Mouse (Mus musculus) limb, embryonic 12.5 days (tissue): Measurements from ENCODE around the gene Srd5a2. TPM values are rescaled to one million over a fixed set of nuclear protein-coding genes. Genes with fewer than 3 reads are reported as not detected.

Experiments used
- ATAC-seq: fragments of 200-750 bp; cut with Nextera tagmentation; 2 replicates; pipeline ENCODE4 v1.8.0; 2017; ENCODE audit warnings: low read depth, moderate TSS enrichment; ENCODE audit not compliant: insufficient number of reproducible peaks, insufficient read depth, low FRiP score, low TSS enrichment
- H3K27ac ChIP-seq: fragments of 300-500 bp; sonication (generic); 2 replicates; pipeline ENCODE4 v1.5.1; 2016; ENCODE audit warnings: mild to moderate bottlenecking, moderate library complexity
- H3K27me3 ChIP-seq: fragments of 300-500 bp; sonication (generic); 2 replicates; pipeline ENCODE4 v1.6.1; 2016; ENCODE audit warnings: mild to moderate bottlenecking, moderate library complexity
- H3K36me3 ChIP-seq: fragments of 300-500 bp; sonication (generic); 2 replicates; pipeline ENCODE4 v1.6.1; 2016; ENCODE audit warnings: mild to moderate bottlenecking, moderate library complexity
- H3K4me1 ChIP-seq: fragments of 300-500 bp; sonication (generic); replicated peaks from 2 replicates; pipeline ENCODE4 v1.6.1; 2016
- H3K4me2 ChIP-seq: fragments of 300-500 bp; sonication (generic); 2 replicates; pipeline ENCODE4 v1.6.1; 2016; ENCODE audit warnings: mild to moderate bottlenecking, moderate library complexity
- H3K4me3 ChIP-seq: fragments of 300-500 bp; sonication (generic); replicated peaks from 2 replicates; pipeline ENCODE4 v1.5.1; 2016; ENCODE audit warnings: mild to moderate bottlenecking
- H3K9ac ChIP-seq: fragments of 300-500 bp; sonication (generic); replicated peaks from 2 replicates; pipeline ENCODE4 v1.6.1; 2016; ENCODE audit warnings: mild to moderate bottlenecking, moderate library complexity
- H3K9me3 ChIP-seq: fragments of 300-500 bp; sonication (generic); 2 replicates; pipeline ENCODE4 v1.6.1; 2016; ENCODE audit warnings: mild to moderate bottlenecking, moderate library complexity
- WGBS: fragments of 180-500 bp; shearing (Covaris S2); methylation state at CpG from one replicate; pipeline ENCODE4 v1.1.7; 2016; 5-methylcytosine and 5-hydroxymethylcytosine counted together
- polyA plus RNA-seq: library from polyadenylated mRNA; unstranded; fragments of >200 nt; fragmentation: Nextera tagmentation; extraction: Ambion mirVana; gene quantifications from 2 replicates; pipeline ENCODE4 v1.2.1, GENCODE M21; 2016

Gene Srd5a2
- polyA plus RNA-seq, 1 experiment from 2014 or later, result 1.9 TPM

GRCm38 (mm10) chr17:73984508-73984907, 63.2 kb downstream of the Srd5a2 start:
- peak overlapping the region; percentile 29; the same call in 1 of the 2 replicates for H3K4me2 ChIP-seq
- no peak overlapping the region for H3K4me3 ChIP-seq
- no peaks in the 10 kb centered on the region for H3K9me3 ChIP-seq
- no peaks in the 10 kb centered on the region for H3K36me3 ChIP-seq
- H3K9ac ChIP-seq, result no peak overlapping the region
- WGBS, result 3% methylated on average over 4 of the region's 4 CpGs
- ATAC-seq, result no peak
- peaks cover 10% of the 10 kb centered on the region for H3K4me1 ChIP-seq
- H3K27me3 ChIP-seq, result no peaks in the 10 kb centered on the region
- no peak overlapping the region; the same call in 1 of the 2 replicates for H3K27ac ChIP-seq

- 71% methylated on average over 1 of the region's 1 CpGs for WGBS
- no peak for ATAC-seq
Measured at GRCm38 (mm10) chr17:73982871-73983270, 64.8 kb downstream of the Srd5a2 start.

GRCm38 (mm10) chr17:73976066-73976465, 71.7 kb downstream of the Srd5a2 start:
- no peak overlapping the region for H3K9ac ChIP-seq
- H3K9me3 ChIP-seq, result no peaks in the 10 kb centered on the region
- H3K36me3 ChIP-seq, result no peaks in the 10 kb centered on the region
- no peak overlapping the region for H3K4me2 ChIP-seq
- ATAC-seq, result no peak
- no peaks in the 10 kb centered on the region for H3K27me3 ChIP-seq
- no peaks in the 10 kb centered on the region for H3K4me1 ChIP-seq
- H3K4me3 ChIP-seq, result no peak overlapping the region
- H3K27ac ChIP-seq, result no peak overlapping the region

More at GRCm38 (mm10) chr17:73982871-73983270, 64.8 kb downstream of the Srd5a2 start:
- Histone ChIP-seq H3K9ac (no peak overlapping the region), H3K4me3 (no peak overlapping the region), H3K4me2 (no peak overlapping the region), H3K4me1 (peaks cover 10% of the 10 kb centered on the region), H3K27me3 (no peaks in the 10 kb centered on the region), H3K36me3 (no peaks in the 10 kb centered on the region), H3K9me3 (no peaks in the 10 kb centered on the region), H3K27ac (no peak overlapping the region)

- H3K4me3 ChIP-seq, result no peak overlapping the region
- 92% methylated on average over 11 of the region's 11 CpGs for WGBS
- H3K4me1 ChIP-seq, result no peaks in the 10 kb centered on the region
- H3K9ac ChIP-seq, result no peak overlapping the region
- H3K27me3 ChIP-seq, result no peaks in the 10 kb centered on the region
- ATAC-seq, result no peak; the same call in 1 of the 2 replicates
- H3K36me3 ChIP-seq, result no peaks in the 10 kb centered on the region
- no peaks in the 10 kb centered on the region for H3K9me3 ChIP-seq
- H3K4me2 ChIP-seq, result no peak overlapping the region
- H3K27ac ChIP-seq, result no peak overlapping the region
Measured at GRCm38 (mm10) chr17:73972648-73973047, 75.1 kb downstream of the Srd5a2 start.

GRCm38 (mm10) chr17:73971291-73971690, 76.4 kb downstream of the Srd5a2 start:
- 83% methylated on average over 4 of the region's 4 CpGs for WGBS
- ATAC-seq, result no peak
- Histone ChIP-seq H3K9ac (no peak overlapping the region), H3K27me3 (no peaks in the 10 kb centered on the region), H3K27ac (no peak overlapping the region), H3K4me1 (no peaks in the 10 kb centered on the region), H3K4me2 (no peak overlapping the region), H3K4me3 (no peak overlapping the region), H3K9me3 (no peaks in the 10 kb centered on the region), H3K36me3 (no peaks in the 10 kb centered on the region)

GRCm38 (mm10) chr17:73970361-73971027, 77.2 kb downstream of the Srd5a2 start:
- H3K4me1 ChIP-seq, result no peaks in the 10 kb centered on the region
- H3K4me2 ChIP-seq, result no peak overlapping the region
- H3K4me3 ChIP-seq, result no peak overlapping the region
- H3K27ac ChIP-seq, result no peak overlapping the region
- H3K36me3 ChIP-seq, result no peaks in the 10 kb centered on the region
- no peaks in the 10 kb centered on the region for H3K27me3 ChIP-seq
- no peak for ATAC-seq
- 69% methylated on average over 3 of the region's 3 CpGs for WGBS
- H3K9me3 ChIP-seq, result no peaks in the 10 kb centered on the region
- no peak overlapping the region for H3K9ac ChIP-seq

Other genes starting within 250 kb of the Srd5a2 start
- gene Ehd3, start 243.8 kb downstream of the Srd5a2 start, polyA plus RNA-seq, result 6.4 and 8.1 TPM in 2 replicates
- gene Xdh, start 97.7 kb downstream of the Srd5a2 start, polyA plus RNA-seq, result 0.98 and 1.0 TPM in 2 replicates
- gene Memo1, start 247.6 kb upstream of the Srd5a2 start, polyA plus RNA-seq, result 77.7 and 80.1 TPM in 2 replicates